22 mouse cellular contexts compared by ENCODE assay signal in genomic region chr9:14559996-14560395, GRCm38 (mm10). TPM values are rescaled to one million over a fixed set of nuclear protein-coding genes. Genes with fewer than 3 reads are reported as not detected.
DNase-seq lines count a peak whose midpoint lies in the region; ATAC-seq and TF ChIP-seq lines count a peak whose summit lies in the region.
"Had no signal": no experiment of that assay in that cellular context is flagged by ENCODE, and none has a peak within 500 bp of the region (broad histone marks: within the 10 kb centered on the region; RNA-seq: fewer than 3 reads in every experiment).

No protein-coding gene starts in this region.

- no peak overlapping the region for H3K27ac ChIP-seq in hindbrain, postnatal 0 days
- H3K27ac ChIP-seq in hindbrain, embryonic 12.5 days = no peak overlapping the region
- H3K27ac ChIP-seq: kidney, embryonic 15.5 days; macrophage; stomach, embryonic 15.5 days had no signal

- H3K9ac ChIP-seq in hindbrain, postnatal 0 days (replicated peaks; ENCODE audit: low read length) = no peak overlapping the region
- no peak overlapping the region for H3K9ac ChIP-seq in hindbrain, embryonic 12.5 days
- H3K9ac ChIP-seq: forebrain, postnatal 0 days; heart, embryonic 12.5 days; kidney, embryonic 15.5 days; liver, postnatal 0 days; stomach, embryonic 15.5 days had no signal

- no peak for TF ChIP-seq CTCF in hindbrain, postnatal 0 days (IDR thresholded peaks at IDR 0.05; ENCODE audit: low read depth)

- no peak for DNase-seq in frontal cortex, postnatal 10 days (ENCODE audit: low spot score in 2 of 2)
- no peak for DNase-seq in hindbrain, postnatal 0 days (ENCODE audit: low spot score)
- DNase-seq in retina, embryonic 14.5 days (ENCODE audit: low spot score) = peak; percentile 2
- DNase-seq in retina, postnatal 1 day = no peak
- no peak for DNase-seq in right cerebral cortex, adult 18-20 months
- DNase-seq: adrenal gland, postnatal 25 days; cerebellum, adult 9-10 months; heart, postnatal 10 days; liver, postnatal 0 days had no signal

- H3K27me3 ChIP-seq in hindbrain, postnatal 0 days (ENCODE audit: insufficient read depth, low read length) = no peaks in the 10 kb centered on the region
- H3K27me3 ChIP-seq in hindbrain, embryonic 12.5 days = no peaks in the 10 kb centered on the region
- H3K27me3 ChIP-seq: heart, embryonic 12.5 days; kidney, embryonic 15.5 days; stomach, embryonic 15.5 days had no signal

- peak; percentile 63 for ATAC-seq in frontal cortex, adult (ENCODE audit: low TSS enrichment)
- ATAC-seq in hindbrain, postnatal 0 days = 0 out of 2 replicates have a peak, but pooled peaks have one; percentile 11
- no peak for ATAC-seq in hindbrain, embryonic 12.5 days (ENCODE audit: low FRiP score)
- ATAC-seq: CD4-positive, CD25-positive, alpha-beta regulatory T cell, adult 4 months; liver, postnatal 0 days had no signal

- H3K4me2 ChIP-seq in hindbrain, postnatal 0 days (ENCODE audit: low read depth, low read length) = no peak overlapping the region
- H3K4me2 ChIP-seq in hindbrain, embryonic 12.5 days (replicated peaks) = no peak overlapping the region
- H3K4me2 ChIP-seq: heart, embryonic 12.5 days; kidney, embryonic 15.5 days; liver, embryonic 11.5 days; stomach, embryonic 15.5 days had no signal

- H3K4me3 ChIP-seq in hindbrain, postnatal 0 days (ENCODE audit: low read length) = no peak overlapping the region
- no peak overlapping the region for H3K4me3 ChIP-seq in hindbrain, embryonic 12.5 days
- H3K4me3 ChIP-seq: heart, embryonic 12.5 days; kidney, embryonic 15.5 days; stomach, embryonic 15.5 days had no signal

- H3K36me3 ChIP-seq in hindbrain, postnatal 0 days (ENCODE audit: insufficient read depth, low read length) = peaks cover 5% of the 10 kb centered on the region; the same call in 1 of the 2 replicates
- peaks cover 80% of the 10 kb centered on the region for H3K36me3 ChIP-seq in hindbrain, embryonic 12.5 days

- H3K4me1 ChIP-seq in hindbrain, postnatal 0 days (ENCODE audit: insufficient read depth, low read length) = no peaks in the 10 kb centered on the region
- no peaks in the 10 kb centered on the region for H3K4me1 ChIP-seq in hindbrain, embryonic 12.5 days
- H3K4me1 ChIP-seq: heart, embryonic 12.5 days; kidney, embryonic 15.5 days; stomach, embryonic 15.5 days had no signal

- WGBS in hindbrain, postnatal 0 days = 74% methylated on average over 9 of the region's 9 CpGs
- 88% methylated on average over 9 of the region's 9 CpGs for WGBS in hindbrain, embryonic 12.5 days

- H3K9me3 ChIP-seq in hindbrain, postnatal 0 days (ENCODE audit: low read length) = no peaks in the 10 kb centered on the region
- no peaks in the 10 kb centered on the region for H3K9me3 ChIP-seq in hindbrain, embryonic 12.5 days (replicated peaks)
- H3K9me3 ChIP-seq: heart, embryonic 12.5 days; kidney, embryonic 15.5 days; stomach, embryonic 15.5 days had no signal

RNA-seq across cellular contexts. Expression of gene Cwc15, which starts 59.6 kb away (rescaled TPM):
- 24.4 and 36.8 TPM in 2 replicates for total RNA-seq in hindbrain, postnatal 0 days (2014; rRNA removed)
- polyA plus RNA-seq in hindbrain, postnatal 0 days (2015; fragmentation: Nextera tagmentation; extraction: Ambion mirVana) = 139 and 151 TPM in 2 replicates
- polyA plus RNA-seq in hindbrain, embryonic 12.5 days (2016; fragmentation: Nextera tagmentation; extraction: Ambion mirVana) = 174 and 177 TPM in 2 replicates

RNA-seq across cellular contexts. Expression of gene Kdm4d, which starts 59.7 kb away (rescaled TPM):
- total RNA-seq in hindbrain, postnatal 0 days (2014; rRNA removed) = 2.1 and 2.6 TPM in 2 replicates
- polyA plus RNA-seq in hindbrain, postnatal 0 days (2015; fragmentation: Nextera tagmentation; extraction: Ambion mirVana) = 2.0 TPM in 2 replicates
- polyA plus RNA-seq in hindbrain, embryonic 12.5 days (2016; fragmentation: Nextera tagmentation; extraction: Ambion mirVana) = 0.19 and 0.43 TPM in 2 replicates
- total RNA-seq: gastrocnemius, adult 18-20 months; heart, postnatal 10 days; neutrophil, adult 5-6 weeks had no signal
- polyA plus RNA-seq: forebrain, embryonic 11.5 days; limb, embryonic 11.5 days; macrophage had no signal
